Mouse (Mus musculus): ENCODE data around the gene Hmgcr. TPM values are rescaled to one million over a fixed set of nuclear protein-coding genes. Genes with fewer than 3 reads are reported as not detected.

Hmgcr gene
- 16.8 TPM for polyA plus RNA-seq (2014; fragmentation: Illumina TruSeq; extraction: RNeasy Lipid Tissue Mini Kit (QIAGEN cat#74804); ENCODE audit: insufficient read depth, low read depth, low replicate concordance)

GRCm38 (mm10) chr13:96670406-96671077 is at the start of gene Hmgcr:
Gene Hmgcr, minus strand, starts transcription at chr13:96670936.

Other genes starting within 250 kb of the Hmgcr start
- gene Ankdd1b, start 199.7 kb downstream of the Hmgcr start, polyA plus RNA-seq (2014; fragmentation: Illumina TruSeq; extraction: RNeasy Lipid Tissue Mini Kit (QIAGEN cat#74804); ENCODE audit: insufficient read depth, low read depth, low replicate concordance) = not detected
- gene Gm17622, start 180.2 kb downstream of the Hmgcr start, polyA plus RNA-seq (2014; fragmentation: Illumina TruSeq; extraction: RNeasy Lipid Tissue Mini Kit (QIAGEN cat#74804); ENCODE audit: insufficient read depth, low read depth, low replicate concordance) = not detected
- 4.7 TPM for gene Polk, start 128.4 kb downstream of the Hmgcr start, polyA plus RNA-seq (2014; fragmentation: Illumina TruSeq; extraction: RNeasy Lipid Tissue Mini Kit (QIAGEN cat#74804); ENCODE audit: insufficient read depth, low read depth, low replicate concordance)
- 15.7 TPM for gene Col4a3bp, start 128.3 kb downstream of the Hmgcr start, polyA plus RNA-seq (2014; fragmentation: Illumina TruSeq; extraction: RNeasy Lipid Tissue Mini Kit (QIAGEN cat#74804); ENCODE audit: insufficient read depth, low read depth, low replicate concordance)
- not detected for gene Ankrd31, start 77.3 kb upstream of the Hmgcr start, polyA plus RNA-seq (2014; fragmentation: Illumina TruSeq; extraction: RNeasy Lipid Tissue Mini Kit (QIAGEN cat#74804); ENCODE audit: insufficient read depth, low read depth, low replicate concordance)